Mouse (Mus musculus) intestine, postnatal 0 days (tissue): ENCODE data around the gene Crk. TPM values are rescaled to one million over a fixed set of nuclear protein-coding genes. Genes with fewer than 3 reads are reported as not detected.

Experiments
- ATAC-seq: fragments of 200-750 bp; cut with Nextera tagmentation; 2 replicates; pipeline ENCODE4 v1.8.0; 2017; ENCODE audit warnings: mild to moderate bottlenecking, moderate TSS enrichment, moderate library complexity
- H3K27ac ChIP-seq: fragments of 300-500 bp; sonication (generic); 2 replicates; pipeline ENCODE4 v1.5.1; 2014; ENCODE audit warnings: mild to moderate bottlenecking, low read depth, low read length, moderate library complexity
- H3K27me3 ChIP-seq: fragments of 300-500 bp; sonication (generic); replicated peaks from 2 replicates; pipeline ENCODE4 v1.6.1; 2014; ENCODE audit warnings: low read length, mixed read lengths; ENCODE audit not compliant: control insufficient read depth, insufficient read depth
- H3K36me3 ChIP-seq: fragments of 300-500 bp; sonication (generic); 2 replicates; pipeline ENCODE4 v1.6.1; 2014; ENCODE audit warnings: mild to moderate bottlenecking, moderate library complexity; ENCODE audit not compliant: control insufficient read depth, insufficient read depth
- H3K4me1 ChIP-seq: fragments of 300-500 bp; sonication (generic); replicated peaks from 2 replicates; pipeline ENCODE4 v1.6.1; 2014; ENCODE audit warnings: antibody characterized with exemption, low read length, mixed read lengths; ENCODE audit not compliant: control insufficient read depth, insufficient read depth
- H3K4me2 ChIP-seq: fragments of 300-500 bp; sonication (generic); replicated peaks from 2 replicates; pipeline ENCODE4 v1.6.1; 2014; ENCODE audit warnings: low read depth, mild to moderate bottlenecking, moderate library complexity
- H3K4me3 ChIP-seq: fragments of 300-500 bp; sonication (generic); 2 replicates; pipeline ENCODE4 v1.5.1; 2014; ENCODE audit warnings: low read depth, low read length
- H3K9ac ChIP-seq: fragments of 300-500 bp; sonication (generic); 2 replicates; pipeline ENCODE4 v1.6.1; 2014; ENCODE audit warnings: mild to moderate bottlenecking, low read depth, low read length
- H3K9me3 ChIP-seq: fragments of 300-500 bp; sonication (generic); 2 replicates; pipeline ENCODE4 v1.6.1; 2016; ENCODE audit warnings: mixed run types; ENCODE audit not compliant: control insufficient read depth
- CTCF ChIP-seq: sonication (generic); IDR thresholded peaks from 2 replicates; pipeline ENCODE4 v1.5.1; 2016; ENCODE audit warnings: low read depth, mild to moderate bottlenecking, control low read depth, antibody characterized with exemption, moderate library complexity
- WGBS: fragments of 180-500 bp; shearing (Covaris S2); extraction: QIAGEN DNeasy Blood & Tissue Kit; methylation state at CpG from one replicate; pipeline ENCODE4 v1.1.7; 2014; 5-methylcytosine and 5-hydroxymethylcytosine counted together
- polyA plus RNA-seq: library from polyadenylated mRNA; unstranded; fragments of >200 nt; fragmentation: Nextera tagmentation; extraction: Ambion mirVana; gene quantifications from 2 replicates; pipeline ENCODE4 v1.2.1, GENCODE M21; 2015

Gene Crk
- polyA plus RNA-seq, 1 experiment from 2014 or later: 64.8 TPM

- Histone ChIP-seq H3K27me3 (no peaks in the 10 kb centered on the region), H3K9ac (peak overlapping the region; percentile 98), H3K36me3 (peaks cover 11% of the 10 kb centered on the region), H3K4me1 (peaks cover 4% of the 10 kb centered on the region), H3K9me3 (no peaks in the 10 kb centered on the region), H3K4me2 (peak overlapping the region; percentile 75), H3K4me3 (peak overlapping the region; percentile 98), H3K27ac (peak overlapping the region; percentile 96)
- TF ChIP-seq CTCF: peak; percentile 71
- WGBS: under 1% methylated on average over 42 of the region's 43 CpGs
- ATAC-seq: peak; percentile 58
Measured at GRCm38 (mm10) chr11:75679439-75680171, 546 bp downstream of the Crk start.

- Histone ChIP-seq H3K4me2 (no peak overlapping the region), H3K4me3 (no peak overlapping the region), H3K36me3 (peaks cover 11% of the 10 kb centered on the region), H3K27ac (no peak overlapping the region), H3K9ac (no peak overlapping the region), H3K4me1 (peaks cover 4% of the 10 kb centered on the region), H3K27me3 (no peaks in the 10 kb centered on the region), H3K9me3 (no peaks in the 10 kb centered on the region)
- WGBS: 90% methylated on average over 5 of the region's 5 CpGs
- TF ChIP-seq CTCF: peak; percentile 21; the same call in 1 of the 2 replicates
- ATAC-seq: no peak
Measured at GRCm38 (mm10) chr11:75684462-75684861, 5.4 kb downstream of the Crk start.

- WGBS: 74% methylated on average over 2 of the region's 2 CpGs
- Histone ChIP-seq H3K27me3 (no peaks in the 10 kb centered on the region), H3K4me3 (no peak overlapping the region), H3K9ac (no peak overlapping the region), H3K9me3 (no peaks in the 10 kb centered on the region), H3K4me2 (no peak overlapping the region), H3K27ac (no peak overlapping the region), H3K36me3 (peaks cover 11% of the 10 kb centered on the region), H3K4me1 (peaks cover 4% of the 10 kb centered on the region)
- no peak for TF ChIP-seq CTCF
- ATAC-seq: no peak
Measured at GRCm38 (mm10) chr11:75684956-75685355, 5.9 kb downstream of the Crk start.

- no peak overlapping the region for H3K4me3 ChIP-seq
- no peak for ATAC-seq
- TF ChIP-seq CTCF: no peak
- H3K27me3 ChIP-seq: no peaks in the 10 kb centered on the region
- peaks cover 23% of the 10 kb centered on the region for H3K36me3 ChIP-seq
- no peak overlapping the region for H3K27ac ChIP-seq
- no peak overlapping the region for H3K4me2 ChIP-seq
- no peaks in the 10 kb centered on the region for H3K9me3 ChIP-seq
- no peak overlapping the region for H3K9ac ChIP-seq
- no peaks in the 10 kb centered on the region for H3K4me1 ChIP-seq
- 54% methylated on average over 2 of the region's 2 CpGs for WGBS
Measured at GRCm38 (mm10) chr11:75687343-75687993, 8.4 kb downstream of the Crk start.

- no peaks in the 10 kb centered on the region for H3K4me1 ChIP-seq
- WGBS: 85% methylated on average over 2 of the region's 2 CpGs
Measured at GRCm38 (mm10) chr11:75688132-75688531, 9.1 kb downstream of the Crk start.

GRCm38 (mm10) chr11:75689977-75690376 is 10.9 kb downstream of the Crk start:
- 74% methylated on average over 1 of the region's 1 CpGs for WGBS
- no peak for ATAC-seq

More at GRCm38 (mm10) chr11:75688132-75688531, 9.1 kb downstream of the Crk start:
- no peak overlapping the region for H3K4me2 ChIP-seq
- no peaks in the 10 kb centered on the region for H3K27me3 ChIP-seq
- H3K4me3 ChIP-seq: no peak overlapping the region
- no peak for ATAC-seq
- H3K9me3 ChIP-seq: no peaks in the 10 kb centered on the region
- H3K27ac ChIP-seq: no peak overlapping the region
- peaks cover 25% of the 10 kb centered on the region for H3K36me3 ChIP-seq
- TF ChIP-seq CTCF: no peak
- no peak overlapping the region for H3K9ac ChIP-seq

More at GRCm38 (mm10) chr11:75689977-75690376, 10.9 kb downstream of the Crk start:
- no peak overlapping the region for H3K4me2 ChIP-seq
- H3K27ac ChIP-seq: no peak overlapping the region
- no peaks in the 10 kb centered on the region for H3K27me3 ChIP-seq
- H3K36me3 ChIP-seq: peaks cover 29% of the 10 kb centered on the region
- TF ChIP-seq CTCF: no peak
- no peak overlapping the region for H3K4me3 ChIP-seq
- no peaks in the 10 kb centered on the region for H3K9me3 ChIP-seq
- H3K4me1 ChIP-seq: no peaks in the 10 kb centered on the region
- H3K9ac ChIP-seq: no peak overlapping the region
